Mouse (Mus musculus) midbrain, embryonic 12.5 days (tissue): ENCODE measurements around the gene Lztr1. TPM values are rescaled to one million over a fixed set of nuclear protein-coding genes. Genes with fewer than 3 reads are reported as not detected.
A peak's percentile ranks its signal among the peaks of the same experiment; 100 is the strongest.

Source experiments
- ATAC-seq: fragments of 200-750 bp; cut with Nextera tagmentation; 2 replicates; pipeline ENCODE4 v1.8.0; 2017; ENCODE audit warnings: low read depth, moderate TSS enrichment, moderate library complexity; ENCODE audit not compliant: low FRiP score
- H3K27ac ChIP-seq: fragments of 300-500 bp; sonication (generic); replicated peaks from 2 replicates; pipeline ENCODE4 v1.5.1; 2016; ENCODE audit warnings: mild to moderate bottlenecking
- H3K27me3 ChIP-seq: fragments of 300-500 bp; sonication (generic); 2 replicates; pipeline ENCODE4 v1.6.1; 2016; ENCODE audit warnings: mild to moderate bottlenecking
- H3K36me3 ChIP-seq: fragments of 300-500 bp; sonication (generic); 2 replicates; pipeline ENCODE4 v1.6.1; 2016
- H3K4me1 ChIP-seq: fragments of 300-500 bp; sonication (generic); 2 replicates; pipeline ENCODE4 v1.6.1; 2016
- H3K4me2 ChIP-seq: fragments of 300-500 bp; sonication (generic); replicated peaks from 2 replicates; pipeline ENCODE4 v1.6.1; 2016; ENCODE audit warnings: mild to moderate bottlenecking, moderate library complexity
- H3K4me3 ChIP-seq: fragments of 300-500 bp; sonication (generic); 2 replicates; pipeline ENCODE4 v1.5.1; 2016; ENCODE audit warnings: mild to moderate bottlenecking
- H3K9ac ChIP-seq: fragments of 300-500 bp; sonication (generic); replicated peaks from 2 replicates; pipeline ENCODE4 v1.6.1; 2016; ENCODE audit warnings: mild to moderate bottlenecking, moderate library complexity
- H3K9me3 ChIP-seq: fragments of 300-500 bp; sonication (generic); 2 replicates; pipeline ENCODE4 v1.6.1; 2016; ENCODE audit warnings: mild to moderate bottlenecking
- WGBS: fragments of 180-500 bp; shearing (Covaris S2); methylation state at CpG from one replicate; pipeline ENCODE4 v1.1.7; 2016; 5-methylcytosine and 5-hydroxymethylcytosine counted together
- polyA plus RNA-seq: library from polyadenylated mRNA; unstranded; fragments of >200 nt; fragmentation: Nextera tagmentation; extraction: Ambion mirVana; gene quantifications from 2 replicates; pipeline ENCODE4 v1.2.1, GENCODE M21; 2016

Lztr1 gene
- polyA plus RNA-seq, 1 experiment from 2014 or later = 118 TPM

GRCm38 (mm10) chr16:17510143-17510542 is 1.7 kb downstream of the Lztr1 start:
- 100% methylated on average over 2 of the region's 2 CpGs for WGBS
- peaks cover 4% of the 10 kb centered on the region; the same call in 1 of the 2 replicates for H3K27me3 ChIP-seq
- H3K27ac ChIP-seq = no peak overlapping the region
- H3K9ac ChIP-seq = peak overlapping the region; percentile 86; the same call in 1 of the 2 replicates
- H3K4me3 ChIP-seq = peak overlapping the region; percentile 78; the same call in 1 of the 2 replicates
- no peak for ATAC-seq
- no peaks in the 10 kb centered on the region for H3K9me3 ChIP-seq
- H3K4me1 ChIP-seq = peaks cover 15% of the 10 kb centered on the region
- H3K4me2 ChIP-seq = peak overlapping the region; percentile 78
- H3K36me3 ChIP-seq = peaks cover 38% of the 10 kb centered on the region

GRCm38 (mm10) chr16:17510686-17511085 is 2.2 kb downstream of the Lztr1 start:
- Histone ChIP-seq H3K4me3 (no peak overlapping the region), H3K36me3 (peaks cover 43% of the 10 kb centered on the region), H3K9me3 (no peaks in the 10 kb centered on the region), H3K4me1 (peaks cover 15% of the 10 kb centered on the region), H3K27ac (no peak overlapping the region), H3K27me3 (peaks cover 4% of the 10 kb centered on the region; the same call in 1 of the 2 replicates), H3K4me2 (peak overlapping the region; percentile 78), H3K9ac (0 out of 2 replicates have a peak overlapping the region, but pooled peaks have one; percentile 7)
- WGBS = 93% methylated on average over 2 of the region's 2 CpGs
- ATAC-seq = no peak

GRCm38 (mm10) chr16:17511431-17511830 is 2.9 kb downstream of the Lztr1 start:
- Histone ChIP-seq H3K4me3 (no peak overlapping the region), H3K27ac (no peak overlapping the region), H3K9me3 (no peaks in the 10 kb centered on the region), H3K4me1 (peaks cover 15% of the 10 kb centered on the region), H3K4me2 (no peak overlapping the region), H3K9ac (no peak overlapping the region), H3K36me3 (peaks cover 50% of the 10 kb centered on the region), H3K27me3 (peaks cover 4% of the 10 kb centered on the region; the same call in 1 of the 2 replicates)
- 95% methylated on average over 4 of the region's 4 CpGs for WGBS
- no peak for ATAC-seq

- H3K9me3 ChIP-seq = no peaks in the 10 kb centered on the region
- no peak overlapping the region for H3K4me2 ChIP-seq
- WGBS = 74% methylated on average over 2 of the region's 2 CpGs
- ATAC-seq = no peak
- H3K4me3 ChIP-seq = no peak overlapping the region
- H3K27ac ChIP-seq = no peak overlapping the region
- H3K4me1 ChIP-seq = no peaks in the 10 kb centered on the region
- H3K27me3 ChIP-seq = no peaks in the 10 kb centered on the region
- H3K9ac ChIP-seq = no peak overlapping the region
- H3K36me3 ChIP-seq = peaks cover 96% of the 10 kb centered on the region
These were observed 10.4 kb downstream of the Lztr1 start for GRCm38 (mm10) chr16:17518910-17519309.

GRCm38 (mm10) chr16:17524156-17524555 is 15.7 kb downstream of the Lztr1 start:
- no peak for ATAC-seq
- H3K27me3 ChIP-seq = no peaks in the 10 kb centered on the region
- no peak overlapping the region for H3K4me3 ChIP-seq
- H3K36me3 ChIP-seq = peaks cover 96% of the 10 kb centered on the region
- 95% methylated on average over 11 of the region's 11 CpGs for WGBS
- H3K4me2 ChIP-seq = no peak overlapping the region
- no peak overlapping the region for H3K9ac ChIP-seq
- no peaks in the 10 kb centered on the region for H3K9me3 ChIP-seq
- no peak overlapping the region for H3K27ac ChIP-seq
- no peaks in the 10 kb centered on the region for H3K4me1 ChIP-seq

GRCm38 (mm10) chr16:17525524-17525923 is 17.0 kb downstream of the Lztr1 start:
- Histone ChIP-seq H3K9me3 (no peaks in the 10 kb centered on the region), H3K4me2 (no peak overlapping the region), H3K27ac (no peak overlapping the region), H3K36me3 (peaks cover 82% of the 10 kb centered on the region), H3K4me1 (peaks cover 10% of the 10 kb centered on the region), H3K27me3 (no peaks in the 10 kb centered on the region), H3K9ac (no peak overlapping the region), H3K4me3 (no peak overlapping the region)
- no peak for ATAC-seq
- WGBS = 89% methylated on average over 3 of the region's 3 CpGs

GRCm38 (mm10) chr16:17526223-17526622 is 17.7 kb downstream of the Lztr1 start:
- Histone ChIP-seq H3K27me3 (no peaks in the 10 kb centered on the region), H3K27ac (no peak overlapping the region), H3K9ac (no peak overlapping the region), H3K36me3 (peaks cover 75% of the 10 kb centered on the region), H3K4me3 (no peak overlapping the region), H3K4me2 (no peak overlapping the region), H3K4me1 (peaks cover 10% of the 10 kb centered on the region), H3K9me3 (no peaks in the 10 kb centered on the region)
- ATAC-seq = no peak
- WGBS = 96% methylated on average over 6 of the region's 6 CpGs

GRCm38 (mm10) chr16:17527606-17528005 is 19.1 kb downstream of the Lztr1 start:
- Histone ChIP-seq H3K36me3 (peaks cover 61% of the 10 kb centered on the region), H3K27me3 (no peaks in the 10 kb centered on the region), H3K4me2 (no peak overlapping the region), H3K4me1 (peaks cover 22% of the 10 kb centered on the region), H3K9me3 (no peaks in the 10 kb centered on the region), H3K27ac (no peak overlapping the region), H3K4me3 (no peak overlapping the region), H3K9ac (no peak overlapping the region)
- ATAC-seq = no peak

GRCm38 (mm10) chr16:17528276-17528675 is 19.8 kb downstream of the Lztr1 start:
- 89% methylated on average over 13 of the region's 13 CpGs for WGBS

GRCm38 (mm10) chr16:17529981-17530586 is 21.6 kb downstream of the Lztr1 start:
- H3K9me3 ChIP-seq = no peaks in the 10 kb centered on the region
- peaks cover 39% of the 10 kb centered on the region for H3K36me3 ChIP-seq
- peak overlapping the region; percentile 71 for H3K4me3 ChIP-seq
- H3K4me1 ChIP-seq = peaks cover 22% of the 10 kb centered on the region
- WGBS = 19% methylated on average over 17 of the region's 17 CpGs
- H3K4me2 ChIP-seq = peak overlapping the region; percentile 88
- H3K9ac ChIP-seq = peak overlapping the region; percentile 86
- H3K27ac ChIP-seq = peak overlapping the region; percentile 94
- no peaks in the 10 kb centered on the region for H3K27me3 ChIP-seq
- ATAC-seq = no peak; the same call in 1 of the 2 replicates

More at GRCm38 (mm10) chr16:17528276-17528675, 19.8 kb downstream of the Lztr1 start:
- no peaks in the 10 kb centered on the region for H3K27me3 ChIP-seq
- no peak overlapping the region for H3K4me3 ChIP-seq
- H3K4me1 ChIP-seq = peaks cover 22% of the 10 kb centered on the region
- H3K9me3 ChIP-seq = no peaks in the 10 kb centered on the region
- H3K9ac ChIP-seq = no peak overlapping the region
- H3K4me2 ChIP-seq = no peak overlapping the region
- peak overlapping the region; percentile 46; the same call in 1 of the 2 replicates for H3K27ac ChIP-seq
- no peak for ATAC-seq
- peaks cover 55% of the 10 kb centered on the region for H3K36me3 ChIP-seq

GRCm38 (mm10) chr16:17530640-17531288 is 22.3 kb downstream of the Lztr1 start, which contains the start of gene Thap7:
Thap7 (minus strand) TSS chr16:17531136.
- Histone ChIP-seq H3K36me3 (peaks cover 32% of the 10 kb centered on the region), H3K27me3 (no peaks in the 10 kb centered on the region), H3K9me3 (no peaks in the 10 kb centered on the region), H3K4me3 (peak within 1 kb of the TSS; percentile 71), H3K4me1 (peaks cover 22% of the 10 kb centered on the region), H3K4me2 (peak within 1 kb of the TSS; percentile 88), H3K9ac (peak within 1 kb of the TSS; percentile 86), H3K27ac (peak within 1 kb of the TSS; percentile 94)
- WGBS = under 1% methylated on average over 67 of the region's 67 CpGs
- ATAC-seq = peak; percentile 96

- Histone ChIP-seq H3K4me1 (peaks cover 22% of the 10 kb centered on the region), H3K9ac (no peak overlapping the region)
These were observed 23.8 kb downstream of the Lztr1 start for GRCm38 (mm10) chr16:17532271-17532670.

More at GRCm38 (mm10) chr16:17532271-17532670, 23.8 kb downstream of the Lztr1 start:
- Histone ChIP-seq H3K4me2 (peak overlapping the region; percentile 88; the same call in 1 of the 2 replicates), H3K9me3 (no peaks in the 10 kb centered on the region), H3K27me3 (no peaks in the 10 kb centered on the region), H3K4me3 (no peak overlapping the region), H3K27ac (no peak overlapping the region), H3K36me3 (peaks cover 17% of the 10 kb centered on the region)
- ATAC-seq = no peak
- 61% methylated on average over 4 of the region's 4 CpGs for WGBS
